ENCODE assay signal across 10 mouse cellular contexts in genomic region chr12:82397751-82398150, GRCm38 (mm10).
A peak's percentile ranks its signal among the peaks of the same experiment; 100 is the strongest.
DNase-seq lines count a peak whose midpoint lies in the region; ATAC-seq lines count a peak whose summit lies in the region.
"Had no signal": no experiment of that assay in that cellular context is flagged by ENCODE, and none has a peak within 500 bp of the region (broad histone marks: within the 10 kb centered on the region; RNA-seq: fewer than 3 reads in every experiment).

No protein-coding gene starts in this region.

- no peak overlapping the region for H3K4me3 ChIP-seq in hindbrain, embryonic 11.5 days (ENCODE audit: low read depth, low read length)
- no peak overlapping the region for H3K4me3 ChIP-seq in hindbrain, embryonic 10.5 days

- H3K36me3 ChIP-seq in hindbrain, embryonic 11.5 days (ENCODE audit: control insufficient read depth, insufficient read depth, low read length) = 0 out of 2 replicates have a peak, but pooled peaks cover 6% of the 10 kb centered on the region
- peaks cover 42% of the 10 kb centered on the region for H3K36me3 ChIP-seq in hindbrain, embryonic 10.5 days

- peak; percentile 3 for DNase-seq in hindbrain, embryonic 11.5 days (ENCODE audit: low spot score)
- DNase-seq in hindbrain, embryonic 10.5 days (ENCODE audit: low spot score) = no peak
- peak; percentile 34 for DNase-seq in 3134 (ENCODE audit: extremely low read depth, insufficient read length, low spot score)
- peak; percentile 60 for DNase-seq in cerebellum, adult 11 months
- DNase-seq in kidney, adult 9 months = peak; percentile 86
- DNase-seq in lung, postnatal 14 days = no peak
- DNase-seq in neural tube, embryonic 10.5 days (ENCODE audit: extremely low spot score, low spot score) = no peak

- H3K9ac ChIP-seq in hindbrain, embryonic 11.5 days (ENCODE audit: low read depth, low read length) = no peak overlapping the region

- H3K4me2 ChIP-seq in hindbrain, embryonic 11.5 days (replicated peaks; ENCODE audit: low read depth, low read length) = no peak overlapping the region
- H3K4me2 ChIP-seq: heart, embryonic 11.5 days had no signal

- no peak overlapping the region for H3K27ac ChIP-seq in hindbrain, embryonic 11.5 days (ENCODE audit: low read depth, low read length)
- H3K27ac ChIP-seq in hindbrain, embryonic 10.5 days = no peak overlapping the region

- H3K4me1 ChIP-seq in hindbrain, embryonic 11.5 days (replicated peaks; ENCODE audit: control insufficient read depth, insufficient read depth, low read length) = no peaks in the 10 kb centered on the region
- peaks cover 7% of the 10 kb centered on the region; the same call in 1 of the 2 replicates for H3K4me1 ChIP-seq in hindbrain, embryonic 10.5 days (replicated peaks)

- WGBS in hindbrain, embryonic 11.5 days = 70% methylated on average over 9 of the region's 9 CpGs
- 66% methylated on average over 9 of the region's 9 CpGs for whole genome bisulfite sequencing in hindbrain, embryonic 10.5 days

- H3K27me3 ChIP-seq in hindbrain, embryonic 11.5 days (ENCODE audit: control insufficient read depth, insufficient read depth, low read length) = no peaks in the 10 kb centered on the region
- H3K27me3 ChIP-seq in hindbrain, embryonic 10.5 days (ENCODE audit: insufficient read depth, poor library complexity, severe bottlenecking) = no peaks in the 10 kb centered on the region

- no peaks in the 10 kb centered on the region for H3K9me3 ChIP-seq in hindbrain, embryonic 11.5 days (ENCODE audit: control insufficient read depth, low read length)
- no peaks in the 10 kb centered on the region for H3K9me3 ChIP-seq in hindbrain, embryonic 10.5 days
- H3K9me3 ChIP-seq: G1E had no signal

- no peak for ATAC-seq in hindbrain, embryonic 11.5 days (ENCODE audit: low FRiP score)
- no peak for ATAC-seq in megakaryocyte progenitor cell, adult 5-6 weeks (replicated peaks; ENCODE audit: poor library complexity)

Comparison
In these comparisons a context has a peak if more than half of its experiments do, and no peak if none do; other contexts are left out.
1. DNase-seq: peak in hindbrain, embryonic 11.5 days (single experiment), 3134 (single experiment), cerebellum, adult 11 months (single experiment) and kidney, adult 9 months (single experiment); none in hindbrain, embryonic 10.5 days (single experiment), lung, postnatal 14 days (single experiment) and neural tube, embryonic 10.5 days (single experiment).